Mouse (Mus musculus): Measurements from ENCODE around the gene Olfr894. TPM values are rescaled to one million over a fixed set of nuclear protein-coding genes. Genes with fewer than 3 reads are reported as not detected.
"Not testable (repeated sequence)": the region's sequence is repeated elsewhere in the genome, so short reads cannot be mapped to it uniquely, and the experiment has no call there.

Olfr894 gene
- not detected in 2 replicates for polyA plus RNA-seq (2011; ENCODE audit: insufficient read depth, insufficient read length, low read depth, missing spikeins)

DNA sequence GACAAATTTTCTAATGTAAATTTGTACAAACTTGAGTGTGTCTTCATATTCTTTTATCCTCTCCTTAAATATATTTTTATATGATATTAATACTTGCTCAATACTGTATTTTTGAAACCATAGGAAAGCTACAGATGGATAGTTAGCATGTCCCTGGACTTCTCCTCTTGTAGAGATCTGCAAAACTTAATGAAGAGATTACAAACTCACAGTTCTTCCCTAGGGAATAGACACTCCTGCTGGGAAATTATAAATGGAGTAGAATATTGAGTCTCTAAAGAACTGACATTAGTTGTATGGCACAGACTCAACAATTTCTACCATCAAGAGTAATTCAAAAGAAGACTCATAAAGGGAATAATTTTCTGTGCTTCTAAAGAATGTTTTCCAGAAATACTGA lies at the start of gene Olfr894:
TSS of gene Olfr894 (plus strand) at position 301 of the 400 bp plus-strand sequence.
- Histone ChIP-seq H3K9me3 (replicated peaks; ENCODE audit: control insufficient read depth, insufficient read depth, low read length, poor library complexity, severe bottlenecking) (no peaks in the 10 kb centered on the region), H3K36me3 (ENCODE audit: control insufficient read depth, insufficient read depth, low read length, poor library complexity, severe bottlenecking) (no peaks in the 10 kb centered on the region), H3K27me3 (ENCODE audit: control insufficient read depth, insufficient read depth, low read length, poor library complexity, severe bottlenecking) (no peaks in the 10 kb centered on the region), H3K4me3 (ENCODE audit: low read depth, low read length) (no peak within 1 kb of the TSS), H3K9ac (ENCODE audit: low read depth, poor library complexity, severe bottlenecking) (no peak within 1 kb of the TSS), H3K27ac (ENCODE audit: insufficient read depth, low read length) (no peak within 1 kb of the TSS), H3K4me1 (ENCODE audit: control insufficient read depth, insufficient read depth, low read length) (no peaks in the 10 kb centered on the region)
- no peak for TF ChIP-seq EP300 (IDR thresholded peaks at IDR 0.05; ENCODE audit: insufficient read depth, low read depth, low read length)

DNA sequence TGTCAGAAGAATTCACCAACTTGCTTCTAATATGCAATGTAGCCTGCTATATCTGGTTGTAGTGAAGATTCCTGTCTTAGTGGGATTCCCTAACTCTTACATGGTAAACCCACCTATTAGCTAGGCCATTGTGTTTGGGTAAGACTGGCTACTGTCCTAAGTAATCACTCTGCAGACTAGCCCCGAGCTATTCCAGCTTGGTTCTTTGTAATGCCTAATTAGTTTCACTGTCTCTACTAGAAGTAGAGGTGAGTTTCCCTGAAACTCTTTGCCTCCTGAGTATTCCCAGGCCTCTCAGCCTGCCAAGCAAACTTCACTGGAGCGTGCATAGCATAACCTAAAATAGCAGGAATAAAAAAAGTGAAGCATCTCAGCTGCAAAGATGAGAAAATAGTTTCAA lies 49.5 kb upstream of the Olfr894 start:
- not testable (repeated sequence) for H3K4me3 ChIP-seq (ENCODE audit: low read depth, low read length); H3K27ac ChIP-seq (ENCODE audit: insufficient read depth, low read length); H3K9ac ChIP-seq (ENCODE audit: low read depth, poor library complexity, severe bottlenecking); H3K27me3 ChIP-seq (ENCODE audit: control insufficient read depth, insufficient read depth, low read length, poor library complexity, severe bottlenecking); H3K9me3 ChIP-seq (replicated peaks; ENCODE audit: control insufficient read depth, insufficient read depth, low read length, poor library complexity, severe bottlenecking); H3K36me3 ChIP-seq (ENCODE audit: control insufficient read depth, insufficient read depth, low read length, poor library complexity, severe bottlenecking); H3K4me1 ChIP-seq (ENCODE audit: control insufficient read depth, insufficient read depth, low read length)

DNA sequence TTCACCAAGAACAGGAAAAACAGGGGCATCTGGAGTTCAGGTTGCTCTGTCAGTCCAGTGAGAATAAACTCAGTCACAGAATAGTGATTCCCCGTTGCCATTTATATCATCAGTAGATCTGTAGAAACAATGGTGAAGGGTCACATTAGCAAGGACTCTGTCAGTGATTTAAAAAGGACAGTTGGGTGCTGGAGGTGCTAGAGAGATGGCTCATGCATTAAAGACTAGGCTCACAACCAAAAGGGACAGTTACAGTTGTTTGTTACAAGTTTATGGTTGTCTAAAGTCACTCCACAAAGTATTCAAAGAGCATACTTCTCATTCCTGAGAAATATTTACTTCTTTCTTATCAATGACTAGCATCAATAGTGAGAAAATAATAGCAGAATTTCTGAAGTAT lies 37.1 kb upstream of the Olfr894 start, which contains the start of gene Olfr891:
TSS of gene Olfr891 (minus strand) at position 101 of the 400 bp plus-strand sequence.
- Histone ChIP-seq H3K36me3 (ENCODE audit: control insufficient read depth, insufficient read depth, low read length, poor library complexity, severe bottlenecking) (no peaks in the 10 kb centered on the region), H3K9me3 (replicated peaks; ENCODE audit: control insufficient read depth, insufficient read depth, low read length, poor library complexity, severe bottlenecking) (no peaks in the 10 kb centered on the region), H3K4me1 (ENCODE audit: control insufficient read depth, insufficient read depth, low read length) (no peaks in the 10 kb centered on the region), H3K27me3 (ENCODE audit: control insufficient read depth, insufficient read depth, low read length, poor library complexity, severe bottlenecking) (no peaks in the 10 kb centered on the region), H3K4me3 (ENCODE audit: low read depth, low read length) (no peak within 1 kb of the TSS), H3K27ac (ENCODE audit: insufficient read depth, low read length) (no peak within 1 kb of the TSS), H3K9ac (ENCODE audit: low read depth, poor library complexity, severe bottlenecking) (no peak within 1 kb of the TSS)
- TF ChIP-seq EP300 (IDR thresholded peaks at IDR 0.05; ENCODE audit: insufficient read depth, low read depth, low read length) (no peak), CTCF (IDR thresholded peaks at IDR 0.05; ENCODE audit: low read depth, low read length) (no peak), POLR2A (IDR thresholded peaks at IDR 0.05; ENCODE audit: insufficient read depth, low read length) (no peak)

DNA sequence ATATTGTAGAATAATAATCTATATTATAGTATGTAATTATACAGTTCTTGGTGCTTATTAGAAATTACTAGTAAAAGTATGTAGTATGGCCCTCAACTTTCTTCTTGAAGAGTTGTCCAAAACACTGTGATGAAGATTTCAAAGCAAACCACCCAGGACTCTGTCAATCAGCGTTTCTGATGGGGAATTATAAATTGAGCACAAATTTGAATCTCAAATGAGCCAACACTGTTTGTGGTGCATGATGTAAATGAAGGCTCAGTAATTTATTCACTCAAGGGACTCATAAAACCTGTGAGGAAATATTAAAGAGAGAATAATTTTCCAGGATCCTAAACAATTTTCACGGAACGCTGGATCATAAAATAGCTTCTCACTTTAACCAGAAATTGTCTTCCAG lies 9.8 kb upstream of the Olfr894 start, which contains the start of gene Olfr893:
TSS of gene Olfr893 (plus strand) at position 301 of the 400 bp plus-strand sequence.
- Histone ChIP-seq H3K9ac (ENCODE audit: low read depth, poor library complexity, severe bottlenecking) (no peak within 1 kb of the TSS), H3K9me3 (replicated peaks; ENCODE audit: control insufficient read depth, insufficient read depth, low read length, poor library complexity, severe bottlenecking) (no peaks in the 10 kb centered on the region), H3K4me1 (ENCODE audit: control insufficient read depth, insufficient read depth, low read length) (no peaks in the 10 kb centered on the region), H3K27ac (ENCODE audit: insufficient read depth, low read length) (no peak within 1 kb of the TSS), H3K4me3 (ENCODE audit: low read depth, low read length) (no peak within 1 kb of the TSS), H3K36me3 (ENCODE audit: control insufficient read depth, insufficient read depth, low read length, poor library complexity, severe bottlenecking) (no peaks in the 10 kb centered on the region), H3K27me3 (ENCODE audit: control insufficient read depth, insufficient read depth, low read length, poor library complexity, severe bottlenecking) (no peaks in the 10 kb centered on the region)
- TF ChIP-seq POLR2A (IDR thresholded peaks at IDR 0.05; ENCODE audit: insufficient read depth, low read length) (no peak), EP300 (IDR thresholded peaks at IDR 0.05; ENCODE audit: insufficient read depth, low read depth, low read length) (no peak), CTCF (IDR thresholded peaks at IDR 0.05; ENCODE audit: low read depth, low read length) (no peak)

DNA sequence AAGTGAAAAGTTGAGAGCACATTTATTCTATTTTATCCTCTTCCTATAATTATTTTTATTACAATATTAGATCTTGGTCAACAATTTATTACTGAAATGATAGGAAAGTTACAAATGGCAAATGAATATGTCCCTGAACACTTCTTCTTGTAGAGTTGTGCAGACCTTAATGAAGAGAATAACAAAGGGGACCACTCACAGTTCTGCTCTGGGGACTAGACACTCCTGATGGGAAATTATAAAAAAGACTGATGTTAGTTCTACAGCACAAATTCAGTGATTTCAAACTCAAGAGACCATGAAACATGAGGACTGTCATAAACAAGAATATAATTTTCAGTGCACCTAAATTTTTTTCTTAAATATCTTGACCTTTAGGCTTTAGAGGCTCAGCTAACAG lies 34.6 kb downstream of the Olfr894 start, which contains the start of gene Olfr143:
TSS of gene Olfr143 (plus strand) at position 301 of the 400 bp plus-strand sequence.
- H3K4me1 ChIP-seq (ENCODE audit: control insufficient read depth, insufficient read depth, low read length), result no peaks in the 10 kb centered on the region
- no peaks in the 10 kb centered on the region for H3K9me3 ChIP-seq (replicated peaks; ENCODE audit: control insufficient read depth, insufficient read depth, low read length, poor library complexity, severe bottlenecking)
- no peaks in the 10 kb centered on the region for H3K27me3 ChIP-seq (ENCODE audit: control insufficient read depth, insufficient read depth, low read length, poor library complexity, severe bottlenecking)
- H3K9ac ChIP-seq (ENCODE audit: low read depth, poor library complexity, severe bottlenecking), result no peak within 1 kb of the TSS
- no peak within 1 kb of the TSS for H3K4me3 ChIP-seq (ENCODE audit: low read depth, low read length)
- TF ChIP-seq CTCF (IDR thresholded peaks at IDR 0.05; ENCODE audit: low read depth, low read length) (no peak), EP300 (IDR thresholded peaks at IDR 0.05; ENCODE audit: insufficient read depth, low read depth, low read length) (no peak), POLR2A (IDR thresholded peaks at IDR 0.05; ENCODE audit: insufficient read depth, low read length) (no peak)
- no peak within 1 kb of the TSS for H3K27ac ChIP-seq (ENCODE audit: insufficient read depth, low read length)
- no peaks in the 10 kb centered on the region for H3K36me3 ChIP-seq (ENCODE audit: control insufficient read depth, insufficient read depth, low read length, poor library complexity, severe bottlenecking)

DNA sequence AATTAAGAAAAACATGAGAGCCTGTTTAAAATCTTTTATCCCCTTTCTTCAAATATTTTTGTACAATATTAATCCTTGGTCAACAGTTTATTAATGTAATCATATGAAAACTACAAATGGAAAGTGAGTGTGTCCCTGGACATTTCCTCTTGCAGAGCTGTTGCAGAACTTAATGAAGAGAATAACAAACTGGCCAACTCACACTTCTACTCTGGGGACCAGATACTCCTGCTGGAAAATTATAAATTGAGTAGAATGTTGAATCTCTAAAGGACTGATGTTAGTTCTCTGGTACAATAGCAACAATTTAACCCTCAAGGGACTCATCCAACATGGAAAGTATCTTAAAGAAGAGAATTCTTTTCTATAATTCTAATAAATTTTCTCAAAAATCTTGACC lies 49.7 kb downstream of the Olfr894 start, which contains the start of gene Olfr895:
TSS of gene Olfr895 (plus strand) at position 301 of the 400 bp plus-strand sequence.
- Histone ChIP-seq H3K9ac (ENCODE audit: low read depth, poor library complexity, severe bottlenecking) (no peak within 1 kb of the TSS), H3K36me3 (ENCODE audit: control insufficient read depth, insufficient read depth, low read length, poor library complexity, severe bottlenecking) (no peaks in the 10 kb centered on the region), H3K27ac (ENCODE audit: insufficient read depth, low read length) (no peak within 1 kb of the TSS), H3K9me3 (replicated peaks; ENCODE audit: control insufficient read depth, insufficient read depth, low read length, poor library complexity, severe bottlenecking) (no peaks in the 10 kb centered on the region), H3K4me3 (ENCODE audit: low read depth, low read length) (no peak within 1 kb of the TSS), H3K4me1 (ENCODE audit: control insufficient read depth, insufficient read depth, low read length) (no peaks in the 10 kb centered on the region), H3K27me3 (ENCODE audit: control insufficient read depth, insufficient read depth, low read length, poor library complexity, severe bottlenecking) (no peaks in the 10 kb centered on the region)
- TF ChIP-seq EP300 (IDR thresholded peaks at IDR 0.05; ENCODE audit: insufficient read depth, low read depth, low read length) (no peak), POLR2A (IDR thresholded peaks at IDR 0.05; ENCODE audit: insufficient read depth, low read length) (no peak), CTCF (IDR thresholded peaks at IDR 0.05; ENCODE audit: low read depth, low read length) (no peak)

Other genes starting within 250 kb of the Olfr894 start
- gene Olfr881, start 226.2 kb upstream of the Olfr894 start, polyA plus RNA-seq (2011; ENCODE audit: insufficient read depth, insufficient read length, low read depth, missing spikeins), result not detected in 2 replicates
- not detected in 2 replicates for gene Olfr883, start 192.2 kb upstream of the Olfr894 start, polyA plus RNA-seq (2011; ENCODE audit: insufficient read depth, insufficient read length, low read depth, missing spikeins)
- not detected in 2 replicates for gene Olfr884, start 171.5 kb upstream of the Olfr894 start, polyA plus RNA-seq (2011; ENCODE audit: insufficient read depth, insufficient read length, low read depth, missing spikeins)
- not detected in 2 replicates for gene Olfr885, start 156.7 kb upstream of the Olfr894 start, polyA plus RNA-seq (2011; ENCODE audit: insufficient read depth, insufficient read length, low read depth, missing spikeins)
- gene Olfr887, start 134.0 kb upstream of the Olfr894 start, polyA plus RNA-seq (2011; ENCODE audit: insufficient read depth, insufficient read length, low read depth, missing spikeins), result not detected in 2 replicates
- gene Olfr888, start 109.9 kb upstream of the Olfr894 start, polyA plus RNA-seq (2011; ENCODE audit: insufficient read depth, insufficient read length, low read depth, missing spikeins), result not detected in 2 replicates
- gene Olfr889, start 102.9 kb upstream of the Olfr894 start, polyA plus RNA-seq (2011; ENCODE audit: insufficient read depth, insufficient read length, low read depth, missing spikeins), result not detected in 2 replicates
- gene Olfr890, start 75.5 kb upstream of the Olfr894 start, polyA plus RNA-seq (2011; ENCODE audit: insufficient read depth, insufficient read length, low read depth, missing spikeins), result not detected in 2 replicates
- not detected in 2 replicates for gene Olfr891, start 37.2 kb upstream of the Olfr894 start, polyA plus RNA-seq (2011; ENCODE audit: insufficient read depth, insufficient read length, low read depth, missing spikeins)
- not detected in 2 replicates for gene Olfr893, start 9.7 kb upstream of the Olfr894 start, polyA plus RNA-seq (2011; ENCODE audit: insufficient read depth, insufficient read length, low read depth, missing spikeins)
- not detected in 2 replicates for gene Olfr143, start 34.7 kb downstream of the Olfr894 start, polyA plus RNA-seq (2011; ENCODE audit: insufficient read depth, insufficient read length, low read depth, missing spikeins)
- not detected in 2 replicates for gene Olfr895, start 49.8 kb downstream of the Olfr894 start, polyA plus RNA-seq (2011; ENCODE audit: insufficient read depth, insufficient read length, low read depth, missing spikeins)
- gene Olfr896-ps1, start 73.1 kb downstream of the Olfr894 start, polyA plus RNA-seq (2011; ENCODE audit: insufficient read depth, insufficient read length, low read depth, missing spikeins), result not detected in 2 replicates
- not detected in 2 replicates for gene Olfr25, start 111.0 kb downstream of the Olfr894 start, polyA plus RNA-seq (2011; ENCODE audit: insufficient read depth, insufficient read length, low read depth, missing spikeins)
- gene Olfr898, start 130.4 kb downstream of the Olfr894 start, polyA plus RNA-seq (2011; ENCODE audit: insufficient read depth, insufficient read length, low read depth, missing spikeins), result 0.15 TPM in 1 of 2 replicates, not detected in the other
- not detected in 2 replicates for gene Olfr250, start 148.8 kb downstream of the Olfr894 start, polyA plus RNA-seq (2011; ENCODE audit: insufficient read depth, insufficient read length, low read depth, missing spikeins)
- not detected in 2 replicates for gene Olfr251, start 159.0 kb downstream of the Olfr894 start, polyA plus RNA-seq (2011; ENCODE audit: insufficient read depth, insufficient read length, low read depth, missing spikeins)
- not detected in 2 replicates for gene Olfr147, start 183.6 kb downstream of the Olfr894 start, polyA plus RNA-seq (2011; ENCODE audit: insufficient read depth, insufficient read length, low read depth, missing spikeins)
- not detected in 2 replicates for gene Olfr901, start 211.4 kb downstream of the Olfr894 start, polyA plus RNA-seq (2011; ENCODE audit: insufficient read depth, insufficient read length, low read depth, missing spikeins)
- gene Olfr902, start 229.6 kb downstream of the Olfr894 start, polyA plus RNA-seq (2011; ENCODE audit: insufficient read depth, insufficient read length, low read depth, missing spikeins), result not detected in 2 replicates
- gene Olfr904, start 245.1 kb downstream of the Olfr894 start, polyA plus RNA-seq (2011; ENCODE audit: insufficient read depth, insufficient read length, low read depth, missing spikeins), result not detected in 2 replicates